Mouse (Mus musculus) activated CD4-positive, CD25-positive, alpha-beta regulatory T cell, adult 4 months (primary cell): ENCODE measurements around the gene Insig1. TPM values are rescaled to one million over a fixed set of nuclear protein-coding genes. Genes with fewer than 3 reads are reported as not detected.

Experiments
- ATAC-seq: one replicate; pipeline ENCODE4 v1.8.0; 2017
- polyA plus RNA-seq, 2 experiments: library from polyadenylated mRNA; unstranded; fragments of 100-300 nt; shearing (Covaris generic); gene quantifications; one replicate each; pipeline ENCODE4 v1.2.1; 2017

Insig1 gene
- polyA plus RNA-seq = 10 to 100 TPM; 30.3 to 38.1 TPM

- peak; percentile 77 for ATAC-seq
These were observed at the start of gene Insig1 for GRCm38 (mm10) chr5:28070828-28071455. Gene Insig1 (plus strand): TSS chr5:28071363.

GRCm38 (mm10) chr5:28023452-28023851, 47.7 kb upstream of the Insig1 start:
- no peak for ATAC-seq

DNA sequence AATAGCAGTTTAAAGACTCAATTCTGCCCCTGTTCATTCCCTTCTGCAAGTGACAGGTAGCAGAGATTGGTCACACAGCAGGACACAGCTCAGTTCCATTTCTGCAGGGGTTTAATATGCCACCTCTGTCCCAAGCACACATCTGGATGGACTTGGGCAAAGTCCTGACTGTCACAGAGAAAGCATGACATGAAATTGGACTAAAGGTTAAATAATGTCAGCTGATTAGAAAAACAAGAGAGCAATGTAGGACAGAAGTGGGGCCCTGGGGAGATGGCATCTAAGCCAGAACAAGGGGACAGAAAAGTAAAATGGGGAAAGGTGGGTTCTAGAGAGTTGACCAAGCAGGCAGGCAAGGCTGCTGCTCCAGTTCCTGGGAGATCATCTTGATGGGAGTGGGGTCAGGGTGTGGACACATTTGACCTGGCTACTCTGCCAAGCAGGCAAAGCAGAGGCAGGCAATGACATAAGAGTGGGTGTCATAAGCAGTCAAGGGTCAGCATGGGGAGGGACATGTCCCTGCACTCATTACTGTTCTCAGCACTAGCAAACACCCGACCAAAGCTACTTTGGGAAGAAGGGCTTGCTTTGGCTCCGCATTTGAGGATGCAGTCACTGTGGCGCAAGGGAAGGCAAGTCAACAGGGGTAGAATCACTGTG, 39.5 kb upstream of the Insig1 start:
- no peak for ATAC-seq

- ATAC-seq = no peak
These were observed 38.3 kb upstream of the Insig1 start for GRCm38 (mm10) chr5:28032866-28033265.

DNA sequence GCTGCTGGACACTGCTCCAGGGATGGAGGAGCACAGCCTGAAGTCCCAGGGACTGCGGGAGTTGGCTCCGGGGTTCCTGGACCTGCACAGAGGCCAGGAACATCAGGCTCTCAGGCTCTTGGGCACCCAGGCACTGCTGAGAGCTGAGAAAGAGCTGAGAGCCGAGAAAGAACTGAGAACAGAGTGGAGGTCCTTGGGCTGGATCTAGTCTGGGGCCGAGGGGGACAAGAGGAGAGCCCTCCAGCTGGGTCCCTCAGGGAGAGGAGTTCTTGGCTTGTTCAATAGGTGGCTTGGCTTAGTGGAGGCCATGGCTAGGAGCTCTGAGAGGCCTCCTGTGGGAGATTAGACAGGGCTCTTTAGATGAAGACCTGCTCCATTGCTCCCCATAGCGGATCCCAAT, 37.9 kb upstream of the Insig1 start:
- no peak for ATAC-seq

GRCm38 (mm10) chr5:28033826-28034225, 37.3 kb upstream of the Insig1 start:
- ATAC-seq = no peak

DNA sequence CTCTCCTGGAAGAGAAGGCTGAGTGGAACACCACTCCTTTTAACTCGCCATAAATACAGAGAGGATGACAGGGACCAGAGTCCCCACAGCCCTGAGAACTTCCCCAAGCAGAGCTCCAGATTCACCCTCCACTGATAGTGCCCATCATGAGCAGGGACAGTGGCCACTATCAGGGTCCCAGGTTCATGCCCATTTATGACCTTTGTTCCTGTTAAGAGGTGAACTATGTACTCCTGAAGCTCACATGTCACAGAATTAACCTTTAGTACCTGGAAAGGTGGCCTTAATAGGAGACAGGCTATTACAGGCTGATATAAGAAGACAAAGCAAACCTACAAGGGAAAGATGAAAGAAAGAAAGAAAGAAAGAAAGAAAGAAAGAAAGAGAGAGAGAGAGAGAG, 35.2 kb upstream of the Insig1 start:
- ATAC-seq = no peak

GRCm38 (mm10) chr5:28036518-28036917, 34.6 kb upstream of the Insig1 start:
- no peak for ATAC-seq

DNA sequence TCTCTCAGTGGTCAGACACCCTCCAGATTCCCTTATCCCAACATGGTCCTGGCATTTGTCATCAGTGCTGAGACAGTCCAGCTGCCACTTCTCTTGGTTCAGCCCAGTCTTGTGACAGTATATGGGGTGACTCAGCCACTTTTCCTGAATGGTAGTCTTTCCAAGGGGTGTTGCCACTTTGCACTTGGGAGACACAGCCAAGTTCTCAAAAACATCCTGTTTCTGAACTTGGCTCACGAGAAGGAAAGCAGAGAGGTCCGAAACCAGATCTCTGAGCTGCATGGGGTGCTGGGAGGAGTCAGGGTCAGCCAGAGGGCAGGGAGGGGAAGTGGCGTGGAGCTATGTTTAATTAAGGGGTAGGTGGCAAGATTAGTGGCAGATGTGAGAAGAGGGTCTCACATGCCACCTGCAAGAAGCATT, 34.0 kb upstream of the Insig1 start:
- no peak for ATAC-seq

- ATAC-seq = no peak
These were observed 33.5 kb upstream of the Insig1 start for GRCm38 (mm10) chr5:28037639-28038038.

DNA sequence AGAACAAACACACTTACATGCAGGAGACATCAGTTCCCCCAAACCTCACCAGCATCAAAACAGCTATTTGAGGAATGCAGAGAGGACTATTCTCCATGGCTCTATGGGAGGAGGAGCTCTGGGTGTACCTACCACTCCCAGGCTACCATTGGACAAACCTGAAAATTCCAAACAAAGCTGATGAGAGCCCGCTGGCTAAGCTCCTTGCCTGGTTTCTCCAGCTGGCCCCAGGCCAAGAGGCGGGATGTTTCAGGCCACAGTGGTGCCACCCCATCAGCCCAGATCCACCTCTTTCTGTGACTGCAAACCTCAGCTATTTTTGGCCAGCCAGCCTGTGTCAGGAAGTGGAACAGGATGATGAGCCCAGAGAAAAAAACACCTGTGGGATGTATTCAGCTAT, 33.0 kb upstream of the Insig1 start:
- ATAC-seq = no peak

- no peak for ATAC-seq
These were observed 31.2 kb upstream of the Insig1 start for GRCm38 (mm10) chr5:28039746-28040655.

GRCm38 (mm10) chr5:28040726-28041125, 30.4 kb upstream of the Insig1 start:
- ATAC-seq = no peak

GRCm38 (mm10) chr5:28042021-28042420, 29.1 kb upstream of the Insig1 start:
- no peak for ATAC-seq

- no peak for ATAC-seq
These were observed 28.4 kb upstream of the Insig1 start for GRCm38 (mm10) chr5:28042779-28043178.

- ATAC-seq = no peak
These were observed 27.8 kb upstream of the Insig1 start for GRCm38 (mm10) chr5:28043386-28043785.

GRCm38 (mm10) chr5:28046966-28047365, 24.2 kb upstream of the Insig1 start:
- no peak for ATAC-seq

- no peak for ATAC-seq
These were observed 23.2 kb upstream of the Insig1 start for GRCm38 (mm10) chr5:28047961-28048360.

DNA sequence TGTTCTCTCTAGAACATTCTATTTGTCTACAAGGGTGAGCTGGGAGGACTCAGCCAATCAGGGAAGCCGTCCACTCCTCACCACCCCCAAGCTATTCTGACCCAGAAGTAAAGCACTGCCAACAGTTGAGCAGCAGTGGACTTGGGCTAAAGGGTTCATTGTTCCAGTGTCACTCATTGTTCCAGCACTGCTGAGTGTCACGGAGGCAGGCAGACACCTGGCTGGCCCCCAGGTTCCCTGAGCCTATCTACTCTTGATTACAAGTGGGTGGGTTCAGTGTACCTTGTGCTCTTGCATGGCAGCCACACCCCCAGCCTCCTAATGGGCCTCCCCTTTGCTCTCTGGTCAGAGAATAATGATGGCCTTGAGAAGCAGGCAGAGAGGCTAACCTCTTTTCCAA, 15.7 kb upstream of the Insig1 start:
- ATAC-seq = no peak

GRCm38 (mm10) chr5:28056877-28057276, 14.3 kb upstream of the Insig1 start:
- ATAC-seq = no peak

- ATAC-seq = no peak
These were observed 10.7 kb upstream of the Insig1 start for GRCm38 (mm10) chr5:28060506-28060905.

DNA sequence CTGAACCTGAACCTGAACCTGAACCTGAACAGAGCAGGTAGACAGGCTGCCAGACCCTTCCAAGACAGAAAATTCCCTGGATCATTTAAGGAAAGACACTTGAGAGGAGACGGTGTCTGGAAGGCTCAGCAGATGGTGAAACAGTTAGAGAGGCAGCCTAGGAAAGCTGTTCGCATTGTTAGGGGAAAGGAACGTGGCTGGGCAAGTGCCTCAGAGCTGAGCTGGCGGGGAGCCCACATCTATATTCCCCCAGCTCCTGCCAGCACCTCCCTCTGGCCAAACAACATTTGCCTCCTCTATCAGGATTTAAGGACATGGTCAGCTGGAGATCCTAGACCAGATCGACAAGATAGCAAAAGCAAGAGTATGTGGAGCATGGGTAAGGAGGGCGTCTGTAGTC, 10.2 kb upstream of the Insig1 start:
- no peak for ATAC-seq

- no peak for ATAC-seq
These were observed 7.1 kb upstream of the Insig1 start for GRCm38 (mm10) chr5:28063989-28064624.
